Mouse (Mus musculus): Measurements from ENCODE around the gene Rnls.

GRCm38 (mm10) chr19:33159897-33160296, 232.2 kb downstream of the Rnls start:
- TF ChIP-seq POLR2A (IDR thresholded peaks at IDR 0.05; ENCODE audit: low read depth, low read length) (no peak), CTCF (IDR thresholded peaks at IDR 0.05; ENCODE audit: extremely low read depth, insufficient read depth, insufficient read length, insufficient replicate concordance) (no peak)

Data from spleen, adult 2 months (tissue).